Mouse (Mus musculus) lung, adult 2 months (tissue): ENCODE results near the gene Ptpn3. TPM values are rescaled to one million over a fixed set of nuclear protein-coding genes. Genes with fewer than 3 reads are reported as not detected.

Source experiments
- DNase-seq: peaks from one replicate; pipeline ENCODE4 v3.0.0; 2022
- H3K4me1 ChIP-seq: fragments of 200-500 bp; 2 replicates; pipeline ENCODE4 v1.6.1; 2011; ENCODE audit warnings: low read length; ENCODE audit not compliant: control insufficient read depth, insufficient read depth
- H3K4me3 ChIP-seq: fragments of 200-500 bp; replicated peaks from 2 replicates; pipeline ENCODE3; 2011; ENCODE audit warnings: low read depth, mild to moderate bottlenecking, control low read depth, low read length; ENCODE audit errors: extremely low read depth
- CTCF ChIP-seq: fragments of 200-500 bp; IDR thresholded peaks from 2 replicates; pipeline ENCODE4 v1.5.1; 2011; ENCODE audit warnings: mild to moderate bottlenecking, low read length, control low read depth; ENCODE audit not compliant: insufficient read depth
- POLR2A ChIP-seq: fragments of 200-500 bp; IDR thresholded peaks from 2 replicates; pipeline ENCODE4 v1.6.1; 2011; ENCODE audit warnings: low read depth, mild to moderate bottlenecking, control low read depth, low read length, borderline replicate concordance; ENCODE audit errors: extremely low read depth
- WGBS: fragments of 180-500 bp; shearing (Covaris S2); methylation state at CpG from one replicate; pipeline ENCODE4 v1.1.7; 2018; 5-methylcytosine and 5-hydroxymethylcytosine counted together
- polyA plus RNA-seq: library from polyadenylated mRNA; depleted of rRNA; stranded (reverse); fragments of >200 nt; gene quantifications from 2 replicates; pipeline ENCODE4 v1.2.3, GENCODE M21; 2012

Gene Ptpn3
- polyA plus RNA-seq, 1 experiment = 10.8 TPM

DNA sequence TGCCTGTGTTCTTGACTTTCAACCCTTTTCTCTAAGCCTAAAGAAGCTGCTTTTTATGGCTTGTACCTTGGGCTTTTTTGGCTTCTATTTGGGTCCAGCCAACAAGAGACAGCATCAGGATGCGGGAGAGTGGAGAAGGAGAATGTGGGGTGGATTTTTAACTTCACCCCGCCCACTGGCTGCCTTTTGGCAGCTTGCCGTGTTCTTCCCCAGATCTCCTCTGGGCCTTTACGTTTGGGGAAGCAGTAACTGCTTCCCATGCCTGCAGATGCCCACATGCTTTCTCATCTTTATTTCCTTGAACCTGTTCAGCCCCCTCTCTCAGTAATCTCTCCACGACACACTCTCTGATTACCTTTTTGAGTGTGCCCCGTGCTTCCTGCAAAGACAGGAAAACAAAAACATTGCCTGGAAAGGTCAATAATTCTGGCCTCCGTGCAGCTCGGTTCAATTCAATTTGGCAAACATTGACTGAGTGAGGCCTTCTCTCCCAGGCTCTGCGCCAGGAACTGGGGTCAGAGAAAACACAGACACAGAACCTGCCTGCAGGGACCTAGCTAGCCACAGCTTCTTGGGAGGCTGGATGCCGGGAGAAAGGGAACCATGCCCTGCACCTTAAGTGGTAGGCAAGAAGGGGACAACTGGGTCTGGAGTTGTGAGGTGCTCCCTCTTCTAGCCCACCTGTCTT is 17.0 kb upstream of the Ptpn3 start:
- no peak for DNase-seq
- Histone ChIP-seq H3K4me1 (peaks cover 4% of the 10 kb centered on the region), H3K4me3 (no peak overlapping the region)
- WGBS = 15% methylated on average over 10 of the region's 10 CpGs
- TF ChIP-seq CTCF = no peak
- TF ChIP-seq POLR2A = no peak

DNA sequence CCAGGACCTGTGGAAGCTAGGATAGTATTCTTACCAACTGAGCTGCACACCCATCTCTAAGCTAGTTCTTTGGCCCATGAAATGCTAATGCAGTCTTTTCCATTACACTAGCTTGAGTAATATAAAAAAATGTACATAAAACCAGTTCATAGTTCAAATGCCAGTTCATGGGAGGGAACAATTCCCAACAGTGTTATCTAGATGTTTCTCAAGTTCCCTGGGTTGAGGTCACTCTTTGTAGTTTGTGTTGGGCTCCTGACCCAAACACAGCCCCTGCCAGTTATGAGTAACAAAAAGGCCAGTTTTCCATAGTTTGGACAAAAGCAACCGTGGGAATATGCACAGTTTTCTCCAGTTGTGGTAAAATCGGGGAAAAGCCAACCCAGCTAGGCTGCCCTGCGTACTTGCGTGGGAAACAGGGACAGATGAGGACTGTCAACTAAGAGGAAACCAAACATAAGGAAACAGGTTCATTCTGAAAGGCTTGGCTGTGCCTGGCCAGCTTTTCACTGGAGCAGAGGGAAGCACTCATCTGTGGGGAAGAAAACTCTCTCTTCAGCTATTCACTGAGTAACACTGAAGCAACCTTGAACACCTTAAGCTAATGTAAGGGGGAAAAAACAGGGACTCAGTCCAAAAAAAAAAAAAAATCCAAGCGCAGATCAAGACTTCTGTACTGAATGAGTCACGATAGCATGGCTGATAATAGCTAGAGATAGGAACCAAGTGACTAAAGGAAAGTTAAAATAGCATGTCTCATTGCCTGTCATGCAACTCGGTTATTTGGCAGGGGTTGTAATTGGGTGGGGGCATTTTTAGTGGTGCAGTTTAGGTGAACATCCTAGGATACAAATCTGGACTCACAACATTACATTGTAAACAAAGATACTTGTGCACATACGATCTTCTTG is 10.9 kb upstream of the Ptpn3 start:
- TF ChIP-seq CTCF (no peak), POLR2A (no peak)
- no peak overlapping the region for H3K4me3 ChIP-seq
- no peak for DNase-seq
- WGBS = 53% methylated on average over 8 of the region's 8 CpGs
- H3K4me1 ChIP-seq = peaks cover 7% of the 10 kb centered on the region

DNA sequence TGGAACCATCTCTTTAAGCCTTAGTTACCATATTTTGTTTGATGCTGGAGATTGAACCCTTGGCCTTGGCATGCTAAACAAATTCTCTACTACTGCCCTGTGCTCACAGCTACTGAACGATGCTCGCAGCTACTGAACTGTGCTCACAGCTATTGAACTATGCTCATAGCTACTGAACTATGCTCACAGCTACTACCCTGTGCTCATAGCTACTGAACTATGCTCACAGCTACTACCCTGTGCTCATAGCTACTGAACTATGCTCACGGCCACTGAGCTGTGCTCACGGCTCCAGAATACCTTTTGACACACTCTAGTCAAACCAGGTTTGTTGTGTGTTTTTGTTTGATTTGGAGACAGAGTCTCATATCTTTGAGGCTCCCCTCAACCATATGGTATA is 10.1 kb upstream of the Ptpn3 start:
- TF ChIP-seq CTCF = no peak
- no peak for TF ChIP-seq POLR2A
- peaks cover 7% of the 10 kb centered on the region for H3K4me1 ChIP-seq
- WGBS = 85% methylated on average over 4 of the region's 4 CpGs
- no peak for DNase-seq
- H3K4me3 ChIP-seq = no peak overlapping the region

DNA sequence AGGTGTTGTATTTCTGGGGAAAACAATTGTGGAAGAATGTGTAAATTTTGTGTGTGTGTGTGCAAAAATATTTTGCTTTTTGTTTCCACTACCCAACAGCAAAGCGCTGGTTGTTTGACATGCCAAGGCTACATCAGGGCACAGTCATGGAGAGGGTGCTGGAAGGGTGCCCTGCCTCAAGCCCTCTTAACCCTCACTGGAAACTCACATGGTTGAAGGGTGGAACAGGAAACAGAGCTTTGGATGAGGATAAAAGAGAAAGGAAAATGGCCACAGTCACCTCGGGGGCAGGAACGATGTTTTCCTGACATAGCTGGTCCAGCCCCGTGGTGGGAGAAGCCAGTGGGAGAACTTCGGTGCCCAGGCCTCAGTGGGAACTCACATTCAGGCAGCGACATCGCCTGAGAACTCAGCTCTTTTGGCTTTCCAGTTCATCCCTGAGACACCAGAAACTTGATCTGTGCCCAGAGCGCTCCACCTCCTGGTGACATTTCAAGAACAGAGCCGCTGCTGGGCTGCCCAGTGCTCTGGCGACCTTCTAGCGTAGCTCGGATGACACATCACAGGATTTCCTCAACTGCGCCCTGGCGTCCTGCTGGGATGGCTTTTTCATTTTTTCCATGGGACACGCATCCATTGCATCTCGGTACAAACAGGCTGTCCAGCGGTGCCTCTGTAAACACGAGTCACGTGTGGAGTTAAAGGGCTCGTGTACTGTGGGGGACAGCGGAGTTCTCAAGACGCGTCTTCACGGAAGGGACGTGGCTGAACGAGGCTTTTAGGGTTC is 6.8 kb upstream of the Ptpn3 start:
- WGBS = 11% methylated on average over 26 of the region's 26 CpGs
- peak; percentile 83 for DNase-seq

DNA sequence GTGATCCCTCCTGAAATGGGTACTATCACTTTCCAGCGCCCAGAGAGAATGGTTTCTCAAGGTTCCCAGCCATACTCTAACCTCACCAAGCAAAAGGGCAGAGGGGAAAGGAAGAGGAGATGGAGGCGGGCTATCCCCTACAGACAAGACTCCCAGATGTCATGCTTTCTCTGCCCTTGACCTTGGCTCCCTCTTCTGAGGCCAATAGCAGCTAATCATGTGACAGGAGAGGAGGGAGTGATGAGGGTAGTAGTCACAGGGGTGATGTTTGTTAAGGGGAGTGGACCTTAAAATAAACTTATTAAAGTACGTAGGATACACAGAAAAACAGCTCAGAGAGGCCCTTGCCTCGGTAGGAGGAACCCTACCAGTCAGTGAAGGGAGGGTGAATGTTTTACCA is 6.1 kb upstream of the Ptpn3 start:
- DNase-seq = no peak
- Histone ChIP-seq H3K4me3 (no peak overlapping the region), H3K4me1 (peaks cover 7% of the 10 kb centered on the region)
- TF ChIP-seq CTCF (no peak), POLR2A (no peak)
- WGBS = 55% methylated on average over 4 of the region's 4 CpGs

More for the DNA sequence above, 6.8 kb upstream of the Ptpn3 start:
- Histone ChIP-seq H3K4me1 (peaks cover 7% of the 10 kb centered on the region), H3K4me3 (peak overlapping the region; percentile 68)
- TF ChIP-seq CTCF = no peak
- TF ChIP-seq POLR2A = peak; percentile 54; the same call in 1 of the 2 replicates

DNA sequence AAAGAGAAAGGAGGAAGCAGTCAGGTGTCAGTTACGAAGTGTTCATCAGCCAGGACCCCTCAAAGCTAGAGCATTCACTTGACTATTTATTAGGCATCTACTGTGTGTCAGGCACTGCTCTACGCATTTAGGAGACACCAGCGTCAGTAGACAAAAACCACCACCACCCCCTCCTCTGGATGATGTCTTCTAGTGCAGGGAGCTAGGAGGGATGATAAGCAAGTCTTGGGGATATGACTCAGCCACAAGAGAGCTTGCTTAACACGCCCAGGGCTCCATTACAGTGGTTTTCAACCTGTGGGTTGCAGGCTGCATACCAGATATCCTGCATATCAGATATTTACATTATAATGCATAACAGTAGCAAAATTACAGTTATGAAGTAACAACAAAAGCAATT is 4.6 kb upstream of the Ptpn3 start:
- H3K4me3 ChIP-seq = no peak overlapping the region
- 80% methylated on average over 4 of the region's 4 CpGs for WGBS
- DNase-seq = no peak
- TF ChIP-seq CTCF (no peak), POLR2A (no peak)
- H3K4me1 ChIP-seq = peaks cover 8% of the 10 kb centered on the region

DNA sequence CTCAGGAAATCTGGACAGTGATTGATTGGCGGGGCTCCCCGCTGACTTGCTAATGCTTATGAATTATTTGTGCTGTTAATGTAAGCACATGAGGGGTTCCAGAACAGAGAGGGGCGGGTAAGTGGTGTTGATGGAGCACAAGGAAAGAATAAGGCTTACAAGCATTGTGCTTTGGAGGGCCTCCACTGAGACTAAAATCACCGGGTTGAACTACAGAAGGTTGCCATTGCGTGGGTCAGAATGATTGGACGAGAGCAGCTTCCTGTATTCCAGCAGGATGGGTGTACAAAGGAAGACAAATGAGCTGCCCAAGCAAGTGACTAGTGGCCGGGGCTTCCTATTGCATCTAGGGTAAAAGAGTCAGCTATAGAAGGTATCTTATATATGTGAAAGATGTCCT is 4.0 kb upstream of the Ptpn3 start:
- H3K4me3 ChIP-seq = no peak overlapping the region
- no peak for DNase-seq
- H3K4me1 ChIP-seq = peaks cover 12% of the 10 kb centered on the region
- 53% methylated on average over 7 of the region's 7 CpGs for WGBS
- TF ChIP-seq CTCF (no peak), POLR2A (no peak)

DNA sequence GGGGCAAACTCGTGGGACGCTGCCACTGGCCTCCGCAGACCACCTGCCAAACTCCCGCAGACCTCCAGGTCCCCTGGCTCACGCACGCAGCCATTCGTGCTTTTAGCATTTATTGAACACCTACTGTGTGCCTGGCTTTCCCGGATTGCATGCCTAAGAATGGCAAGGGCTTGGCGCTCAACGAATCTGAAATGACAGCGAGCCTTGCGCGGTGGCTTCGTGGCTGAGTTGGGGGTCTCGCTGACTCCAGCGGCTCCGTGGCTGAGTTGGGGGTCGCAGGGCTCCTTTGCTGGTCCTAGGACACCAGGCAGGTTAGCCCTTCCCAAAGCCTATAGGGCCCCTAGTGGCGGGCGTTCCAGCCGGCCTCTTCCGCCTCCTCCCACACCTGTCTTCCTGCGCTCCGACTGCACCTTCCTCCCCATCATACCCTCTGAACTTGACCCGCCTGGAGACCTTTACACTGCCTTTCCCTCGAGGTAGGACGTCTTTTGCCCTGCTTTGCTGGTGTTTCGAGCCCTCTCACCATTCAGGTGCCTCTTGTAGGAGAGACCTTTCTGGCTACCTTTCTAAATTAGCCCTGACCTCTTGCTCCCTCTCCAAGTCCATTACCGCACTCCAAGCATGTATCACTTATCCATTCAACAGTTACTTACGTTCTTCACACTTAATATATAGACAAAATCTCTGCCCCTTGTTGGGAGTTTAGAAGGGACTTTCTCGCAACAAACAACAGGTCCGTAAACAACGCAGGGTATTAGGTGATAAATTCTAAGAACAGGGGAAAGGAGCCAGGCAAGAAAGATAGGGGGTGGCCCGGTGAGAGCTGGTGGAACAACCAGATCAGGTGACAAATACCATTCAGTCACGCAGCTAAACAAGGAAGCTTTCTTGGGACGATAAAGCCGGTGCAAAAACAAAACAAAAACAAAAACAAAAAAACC is 898 bp downstream of the Ptpn3 start:
- peak; percentile 77 for DNase-seq
- Histone ChIP-seq H3K4me3 (peak overlapping the region; percentile 65), H3K4me1 (peaks cover 7% of the 10 kb centered on the region)
- under 1% methylated on average over 37 of the region's 37 CpGs for WGBS
- TF ChIP-seq POLR2A = no peak
- TF ChIP-seq CTCF = no peak
